Mouse (Mus musculus): Measurements from ENCODE around the gene Gla. TPM values are rescaled to one million over a fixed set of nuclear protein-coding genes. Genes with fewer than 3 reads are reported as not detected.

Gene Gla
- polyA plus RNA-seq (2015; fragmentation: Nextera tagmentation; extraction: Ambion mirVana): 8.0 and 10.9 TPM in 2 replicates

DNA sequence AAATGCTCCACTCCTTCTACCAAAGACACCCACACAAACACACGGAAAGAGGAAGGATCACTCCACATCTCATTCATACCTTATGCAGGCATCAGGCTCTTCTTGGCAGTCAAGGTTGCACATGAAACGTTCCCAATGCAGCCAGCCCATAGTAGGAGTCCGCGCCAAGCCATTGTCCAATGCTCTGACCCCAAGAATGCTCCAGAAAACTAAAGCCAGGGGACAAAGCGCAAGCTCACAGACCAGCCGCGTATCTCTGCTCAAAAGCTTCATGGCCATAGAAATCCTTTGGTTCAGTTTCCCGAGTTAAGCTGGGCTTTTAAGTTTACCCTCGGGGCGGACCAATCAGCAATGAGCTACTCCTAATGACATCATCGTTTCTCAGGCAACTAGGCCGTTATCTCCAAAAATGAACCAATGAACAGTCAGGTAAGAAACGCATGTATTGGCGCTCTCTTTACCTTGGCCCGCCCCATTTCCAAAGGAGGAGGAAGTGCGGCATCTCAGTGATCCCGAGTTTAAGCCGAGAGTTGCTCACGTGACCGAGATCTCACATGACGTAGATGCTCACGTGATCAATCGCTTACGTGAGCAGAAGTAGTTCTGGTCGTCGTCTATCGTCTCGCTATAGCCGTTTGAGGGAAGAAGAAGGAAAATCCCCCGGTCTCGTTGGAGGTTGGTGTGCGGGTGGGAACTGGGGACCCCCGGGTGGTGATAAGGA is at the start of gene Gla, which contains the start of gene Hnrnph2:
Gene Gla (minus strand): TSS at position 467 of the 721 bp plus-strand sequence.
Gene Hnrnph2 (plus strand): TSS at position 521 of the 721 bp plus-strand sequence.
- Histone ChIP-seq H3K4me3 (replicated peaks) (peak within 1 kb of the TSS; percentile 49), H3K9ac (peak within 1 kb of the TSS; percentile 51), H3K27ac (peak within 1 kb of the TSS; percentile 84), H3K4me1 (replicated peaks) (no peaks in the 10 kb centered on the region), H3K36me3 (no peaks in the 10 kb centered on the region), H3K27me3 (replicated peaks) (no peaks in the 10 kb centered on the region), H3K9me3 (no peaks in the 10 kb centered on the region), H3K4me2 (replicated peaks) (peak within 1 kb of the TSS; percentile 55)
- WGBS: 19% methylated on average over 33 of the region's 33 CpGs
- ATAC-seq: peak; percentile 99

DNA sequence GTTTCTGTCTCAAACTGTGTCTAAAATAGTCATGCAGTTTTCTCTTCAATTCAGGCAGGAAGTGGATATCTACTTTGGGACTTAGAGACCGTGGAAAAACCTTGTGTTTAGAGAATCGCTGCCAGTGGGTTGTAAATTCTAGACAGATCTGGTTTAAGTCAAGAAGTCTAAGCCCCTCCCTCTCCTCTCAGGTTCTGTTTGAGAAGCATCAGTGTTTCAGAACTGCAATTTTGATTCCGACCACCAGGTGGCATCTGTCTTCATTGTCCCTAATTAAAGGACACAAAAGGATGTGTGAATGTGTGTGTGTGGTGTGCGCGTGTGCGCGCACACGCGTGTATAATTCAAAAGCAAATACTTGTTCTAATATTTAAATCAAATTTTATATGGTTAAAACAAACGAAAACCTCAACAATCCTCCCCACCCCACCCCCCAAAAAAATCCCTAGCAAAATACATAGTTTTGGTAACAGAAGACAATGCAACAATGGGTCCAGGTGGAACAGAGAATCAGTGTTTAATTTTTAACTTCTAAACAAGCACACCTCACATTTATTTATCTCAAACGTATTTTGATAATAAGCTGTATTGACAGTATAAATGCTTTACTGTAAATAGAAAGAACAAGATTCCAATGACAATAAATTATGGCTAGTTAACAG is 47.2 kb upstream of the Gla start:
- WGBS: 15% methylated on average over 11 of the region's 11 CpGs
- H3K4me2 ChIP-seq (replicated peaks): no peak overlapping the region
- no peaks in the 10 kb centered on the region for H3K27me3 ChIP-seq (replicated peaks)
- peak; percentile 66 for ATAC-seq
- no peaks in the 10 kb centered on the region for H3K36me3 ChIP-seq
- no peaks in the 10 kb centered on the region for H3K9me3 ChIP-seq
- H3K9ac ChIP-seq: no peak overlapping the region
- H3K4me3 ChIP-seq (replicated peaks): no peak overlapping the region
- no peak overlapping the region for H3K27ac ChIP-seq
- H3K4me1 ChIP-seq (replicated peaks): no peaks in the 10 kb centered on the region

DNA sequence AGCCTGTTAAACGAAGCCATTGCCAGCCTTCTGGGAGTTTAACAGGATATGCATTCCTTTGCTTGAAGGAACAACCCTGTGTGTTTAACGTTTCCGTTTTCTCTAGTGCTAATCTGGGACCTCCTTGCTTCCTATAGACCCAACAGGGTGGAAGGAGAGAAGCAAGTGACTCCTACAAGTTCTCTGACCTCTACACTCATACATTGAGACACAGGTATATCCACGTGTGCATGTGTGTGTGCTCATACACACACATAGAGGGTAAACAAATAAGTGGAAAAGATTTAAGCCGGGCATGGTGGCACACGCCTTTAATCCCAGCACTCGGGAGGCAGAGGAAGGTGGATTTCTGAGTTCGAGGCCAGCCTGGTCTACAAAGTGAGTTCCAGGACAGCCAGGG is 46.5 kb upstream of the Gla start:
- WGBS: 52% methylated on average over 8 of the region's 8 CpGs
- H3K4me1 ChIP-seq (replicated peaks): no peaks in the 10 kb centered on the region
- no peak overlapping the region for H3K4me2 ChIP-seq (replicated peaks)
- no peak overlapping the region for H3K4me3 ChIP-seq (replicated peaks)
- H3K27ac ChIP-seq: peak overlapping the region; percentile 27; the same call in 1 of the 2 replicates
- ATAC-seq: no peak; the same call in 1 of the 2 replicates
- H3K27me3 ChIP-seq (replicated peaks): no peaks in the 10 kb centered on the region
- no peaks in the 10 kb centered on the region for H3K36me3 ChIP-seq
- no peaks in the 10 kb centered on the region for H3K9me3 ChIP-seq
- no peak overlapping the region for H3K9ac ChIP-seq

DNA sequence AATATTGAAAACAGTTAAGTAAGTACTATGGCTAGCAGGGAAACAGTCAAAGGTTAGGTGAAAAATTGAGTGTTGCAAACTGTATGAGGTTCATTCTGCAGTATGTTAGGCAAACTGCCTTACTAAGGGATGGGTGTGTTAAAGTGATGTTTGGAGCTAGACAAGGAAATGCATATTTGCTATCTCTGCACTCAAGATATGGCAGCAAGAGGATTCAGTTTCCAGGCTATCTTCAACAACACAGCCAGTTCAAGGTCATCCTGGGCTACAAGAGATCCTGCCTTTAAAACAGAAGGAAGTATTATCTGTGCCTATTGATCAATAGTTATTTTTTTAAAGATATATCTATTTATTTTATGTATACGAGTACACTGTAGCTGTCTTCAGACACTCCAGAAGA is 45.4 kb upstream of the Gla start:
- Histone ChIP-seq H3K36me3 (no peaks in the 10 kb centered on the region), H3K9ac (no peak overlapping the region), H3K4me1 (replicated peaks) (no peaks in the 10 kb centered on the region), H3K27me3 (replicated peaks) (no peaks in the 10 kb centered on the region), H3K9me3 (no peaks in the 10 kb centered on the region), H3K4me2 (replicated peaks) (no peak overlapping the region), H3K27ac (no peak overlapping the region), H3K4me3 (replicated peaks) (no peak overlapping the region)
- ATAC-seq: no peak
- 77% methylated on average over 1 of the region's 1 CpGs for WGBS

DNA sequence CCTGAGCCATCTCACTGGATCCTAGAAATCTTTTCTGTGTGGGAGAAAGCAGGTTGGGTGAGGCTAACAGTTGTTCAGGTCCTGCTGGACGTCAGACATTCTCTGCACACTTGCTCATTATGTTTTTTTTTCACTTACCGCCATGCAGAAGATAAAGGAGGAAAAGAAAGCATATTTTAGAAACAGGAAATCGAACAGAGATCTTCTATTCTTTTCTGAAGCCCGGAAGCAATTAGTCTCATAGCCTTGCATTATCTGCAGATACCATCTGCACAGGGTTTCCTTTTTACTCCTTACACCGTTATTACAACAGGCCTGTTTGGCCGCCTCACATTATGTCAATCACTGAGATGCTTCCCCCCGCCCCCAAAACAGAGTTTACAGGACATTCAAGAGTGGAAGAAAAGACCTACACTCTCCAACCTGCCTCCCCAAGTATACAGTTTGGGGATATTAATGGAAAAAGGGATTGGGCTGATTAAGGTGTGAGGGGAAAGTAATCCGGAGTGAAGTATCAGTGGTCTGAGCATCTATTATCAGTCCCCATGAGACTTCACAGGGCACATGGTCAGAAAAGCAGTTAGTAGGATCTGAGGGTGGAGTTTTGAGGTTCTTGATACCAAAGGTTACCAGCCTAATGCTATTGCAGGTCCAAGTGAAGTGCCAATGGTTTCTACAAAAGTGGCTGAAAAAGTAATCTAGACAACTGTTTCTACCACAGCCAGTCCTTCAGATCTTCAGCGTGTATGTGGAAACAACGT is 40.3 kb upstream of the Gla start:
- ATAC-seq: no peak
- Histone ChIP-seq H3K4me3 (replicated peaks) (no peak overlapping the region), H3K9me3 (no peaks in the 10 kb centered on the region), H3K4me2 (replicated peaks) (no peak overlapping the region), H3K4me1 (replicated peaks) (no peaks in the 10 kb centered on the region), H3K27me3 (replicated peaks) (no peaks in the 10 kb centered on the region), H3K36me3 (no peaks in the 10 kb centered on the region), H3K27ac (no peak overlapping the region), H3K9ac (no peak overlapping the region)
- WGBS: 66% methylated on average over 10 of the region's 10 CpGs

DNA sequence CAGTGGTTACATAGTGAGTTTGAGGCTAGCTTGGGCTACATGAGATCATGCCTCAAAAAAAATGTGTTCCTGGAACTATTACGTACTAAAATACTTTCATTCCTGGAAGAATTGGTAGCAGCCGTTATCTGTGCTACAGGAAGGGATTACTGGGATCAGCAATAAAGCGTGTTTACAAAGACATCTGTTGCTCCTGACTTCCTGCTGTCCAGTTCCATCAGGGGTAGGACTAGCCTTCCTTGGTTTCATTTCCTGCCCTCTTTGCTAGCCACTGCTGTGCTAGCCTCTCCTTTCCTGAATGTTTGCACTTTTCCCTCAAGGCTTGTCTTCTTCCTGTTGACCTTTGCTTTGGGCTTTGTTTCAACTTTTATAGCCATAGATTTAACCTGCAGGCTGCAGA is 34.9 kb upstream of the Gla start:
- WGBS: 48% methylated on average over 3 of the region's 3 CpGs
- H3K4me2 ChIP-seq (replicated peaks): no peak overlapping the region
- H3K4me1 ChIP-seq (replicated peaks): no peaks in the 10 kb centered on the region
- no peaks in the 10 kb centered on the region for H3K27me3 ChIP-seq (replicated peaks)
- no peaks in the 10 kb centered on the region for H3K36me3 ChIP-seq
- no peak overlapping the region for H3K4me3 ChIP-seq (replicated peaks)
- H3K9ac ChIP-seq: no peak overlapping the region
- no peak for ATAC-seq
- H3K27ac ChIP-seq: no peak overlapping the region
- no peaks in the 10 kb centered on the region for H3K9me3 ChIP-seq

DNA sequence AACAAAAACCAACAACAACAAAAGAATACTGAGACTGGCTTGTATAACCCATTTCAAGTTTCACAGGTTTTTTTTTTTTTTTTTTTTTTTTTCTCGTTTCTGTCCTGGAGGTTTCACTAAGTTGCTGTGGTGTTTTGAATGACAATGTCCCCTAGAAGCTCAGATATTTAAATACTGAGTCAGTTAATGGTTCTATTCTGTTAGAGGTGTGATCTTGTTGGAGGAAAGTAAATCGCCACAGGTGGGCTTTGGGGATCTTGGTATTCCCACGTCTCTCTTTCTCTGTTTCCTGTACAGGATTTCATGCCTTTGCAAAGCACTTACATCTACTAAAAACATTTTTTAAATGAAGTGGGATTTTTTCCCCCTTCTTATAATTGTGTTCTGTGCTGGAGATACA is 34.2 kb upstream of the Gla start:
- Histone ChIP-seq H3K9ac (no peak overlapping the region), H3K27ac (no peak overlapping the region), H3K4me1 (replicated peaks) (no peaks in the 10 kb centered on the region), H3K4me2 (replicated peaks) (no peak overlapping the region), H3K4me3 (replicated peaks) (no peak overlapping the region), H3K27me3 (replicated peaks) (no peaks in the 10 kb centered on the region), H3K9me3 (no peaks in the 10 kb centered on the region), H3K36me3 (no peaks in the 10 kb centered on the region)
- 46% methylated on average over 3 of the region's 3 CpGs for WGBS
- no peak for ATAC-seq

DNA sequence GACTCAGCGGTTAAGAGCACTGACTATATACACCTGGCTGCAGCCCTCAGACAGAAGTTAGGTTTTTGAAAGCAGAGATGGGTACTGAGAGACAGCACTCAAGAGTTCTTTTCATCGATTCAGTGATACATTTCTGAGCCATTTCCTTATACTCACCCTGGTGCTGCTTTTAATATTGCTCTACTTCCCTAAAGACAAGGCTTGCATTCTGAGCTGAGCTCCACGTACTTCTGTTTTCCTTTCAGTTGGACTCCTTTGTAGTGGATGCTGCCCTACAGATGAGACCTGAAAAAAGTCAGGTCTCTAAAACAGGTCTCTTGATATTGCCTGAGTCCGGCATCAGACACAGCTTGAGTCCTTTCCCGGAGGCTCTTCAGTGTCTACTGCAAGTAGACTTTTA is 31.8 kb upstream of the Gla start:
- no peak overlapping the region for H3K4me2 ChIP-seq (replicated peaks)
- H3K9ac ChIP-seq: no peak overlapping the region
- no peaks in the 10 kb centered on the region for H3K9me3 ChIP-seq
- no peak for ATAC-seq
- no peaks in the 10 kb centered on the region for H3K4me1 ChIP-seq (replicated peaks)
- no peak overlapping the region for H3K4me3 ChIP-seq (replicated peaks)
- H3K27ac ChIP-seq: no peak overlapping the region
- H3K36me3 ChIP-seq: no peaks in the 10 kb centered on the region
- no peaks in the 10 kb centered on the region for H3K27me3 ChIP-seq (replicated peaks)
- 92% methylated on average over 5 of the region's 5 CpGs for WGBS

DNA sequence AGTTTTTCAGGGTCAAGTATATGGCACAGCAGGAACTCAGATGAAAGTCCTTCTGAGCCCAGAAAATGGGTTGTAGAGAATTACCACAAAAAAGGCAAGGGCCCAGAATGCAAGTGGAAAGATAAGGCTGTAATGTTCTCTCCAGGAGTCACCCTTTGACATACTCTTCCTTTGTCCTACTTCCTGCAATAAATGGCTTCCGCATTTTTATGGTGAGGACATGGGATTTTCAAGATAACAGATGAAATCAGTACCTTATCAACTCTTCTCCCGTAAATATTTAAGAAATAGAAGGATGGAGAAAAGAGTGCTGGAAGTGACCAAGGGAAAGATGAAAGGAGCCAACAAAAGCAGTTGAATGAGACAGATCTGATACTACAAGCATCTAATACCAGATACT is 27.3 kb upstream of the Gla start:
- Histone ChIP-seq H3K27ac (no peak overlapping the region), H3K4me3 (replicated peaks) (no peak overlapping the region), H3K27me3 (replicated peaks) (no peaks in the 10 kb centered on the region), H3K9me3 (no peaks in the 10 kb centered on the region), H3K36me3 (no peaks in the 10 kb centered on the region), H3K9ac (no peak overlapping the region), H3K4me2 (replicated peaks) (no peak overlapping the region), H3K4me1 (replicated peaks) (no peaks in the 10 kb centered on the region)
- no peak for ATAC-seq
- WGBS: 72% methylated on average over 2 of the region's 2 CpGs

DNA sequence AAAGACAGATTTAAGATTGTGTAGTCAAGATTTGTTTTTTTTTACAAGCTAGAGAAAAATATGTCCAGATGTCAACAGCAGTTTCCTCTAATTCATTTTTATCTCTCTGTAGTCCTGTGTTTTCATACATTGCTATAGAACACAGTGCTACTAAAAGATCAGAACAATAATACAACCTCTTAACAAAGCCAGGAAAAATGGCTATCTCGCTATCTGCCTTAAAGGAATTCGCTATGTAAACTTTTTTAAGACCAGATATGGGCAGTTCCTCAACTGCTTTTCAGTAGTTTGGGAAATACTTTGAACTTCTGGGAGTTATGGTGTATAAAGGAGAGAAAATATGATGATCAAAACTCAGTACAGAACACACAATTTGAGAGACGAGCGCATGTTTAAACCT is 22.4 kb upstream of the Gla start:
- 67% methylated on average over 4 of the region's 4 CpGs for WGBS

DNA sequence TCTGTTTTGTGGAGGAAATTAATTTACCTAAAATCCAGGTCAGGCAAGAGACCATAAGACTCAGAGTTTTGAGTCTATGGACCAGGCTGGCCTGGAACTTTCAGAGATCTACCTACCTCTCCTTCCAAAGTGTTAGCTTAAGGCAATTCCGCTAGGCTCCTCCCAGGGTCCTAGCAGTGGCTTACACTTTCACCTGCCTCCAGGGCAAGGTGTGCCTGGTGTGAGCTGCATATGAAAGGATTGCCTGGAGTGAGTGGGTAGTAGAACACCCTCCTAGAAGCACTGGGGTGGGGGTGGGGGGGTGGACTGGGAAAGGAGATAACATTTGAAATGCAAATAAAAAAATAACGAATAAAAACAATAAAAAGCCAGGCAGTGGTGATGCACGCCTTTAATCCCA is 20.8 kb upstream of the Gla start:
- H3K4me3 ChIP-seq (replicated peaks): no peak overlapping the region
- no peak overlapping the region for H3K9ac ChIP-seq
- no peak for ATAC-seq
- H3K27ac ChIP-seq: no peak overlapping the region
- no peaks in the 10 kb centered on the region for H3K4me1 ChIP-seq (replicated peaks)
- H3K9me3 ChIP-seq: no peaks in the 10 kb centered on the region
- WGBS: 86% methylated on average over 3 of the region's 3 CpGs
- H3K4me2 ChIP-seq (replicated peaks): no peak overlapping the region
- H3K27me3 ChIP-seq (replicated peaks): 0 out of 2 replicates have a peak, but pooled peaks cover 3% of the 10 kb centered on the region
- no peaks in the 10 kb centered on the region for H3K36me3 ChIP-seq

More for the DNA sequence above, 22.4 kb upstream of the Gla start:
- no peak for ATAC-seq
- H3K9ac ChIP-seq: no peak overlapping the region
- H3K36me3 ChIP-seq: no peaks in the 10 kb centered on the region
- no peak overlapping the region for H3K4me3 ChIP-seq (replicated peaks)
- no peaks in the 10 kb centered on the region for H3K9me3 ChIP-seq
- no peak overlapping the region for H3K27ac ChIP-seq
- H3K4me2 ChIP-seq (replicated peaks): no peak overlapping the region
- no peaks in the 10 kb centered on the region for H3K4me1 ChIP-seq (replicated peaks)
- H3K27me3 ChIP-seq (replicated peaks): no peaks in the 10 kb centered on the region

DNA sequence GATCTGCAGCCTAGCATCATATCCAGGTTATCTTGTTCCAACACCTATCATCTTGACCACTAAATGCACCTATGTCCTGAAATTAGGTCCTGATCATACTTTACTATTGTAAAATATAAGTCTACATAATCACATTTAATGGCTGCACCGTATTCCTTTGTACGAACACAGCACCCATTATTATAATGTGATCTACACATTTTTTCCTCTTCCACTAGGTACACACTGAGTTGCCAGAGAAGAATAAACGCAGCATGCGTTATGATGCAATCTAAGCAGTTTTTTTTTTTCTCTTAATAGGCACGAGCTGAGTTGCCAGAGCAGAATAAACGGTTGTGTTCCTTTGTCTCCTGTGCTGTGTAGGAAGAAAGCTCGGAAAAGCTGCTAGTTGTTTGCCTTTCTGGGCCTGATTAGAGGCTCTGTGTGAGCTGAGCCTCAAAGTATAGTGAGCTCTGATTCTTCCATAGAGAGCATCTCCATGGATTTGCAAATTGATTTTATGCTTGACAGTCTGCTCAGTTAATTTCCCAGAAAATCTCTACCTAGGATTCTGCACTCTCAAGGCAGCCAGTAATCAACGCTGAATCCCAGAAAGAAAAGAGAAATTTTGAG is 19.4 kb upstream of the Gla start:
- no peak overlapping the region for H3K4me2 ChIP-seq (replicated peaks)
- H3K27me3 ChIP-seq (replicated peaks): 0 out of 2 replicates have a peak, but pooled peaks cover 3% of the 10 kb centered on the region
- no peaks in the 10 kb centered on the region for H3K36me3 ChIP-seq
- H3K27ac ChIP-seq: no peak overlapping the region
- no peaks in the 10 kb centered on the region for H3K9me3 ChIP-seq
- no peak for ATAC-seq
- no peak overlapping the region for H3K9ac ChIP-seq
- no peaks in the 10 kb centered on the region for H3K4me1 ChIP-seq (replicated peaks)
- WGBS: 57% methylated on average over 8 of the region's 8 CpGs
- no peak overlapping the region for H3K4me3 ChIP-seq (replicated peaks)

Measured in intestine, embryonic 15.5 days (tissue).